Mouse (Mus musculus): ENCODE measurements around the gene Mast3. TPM values are rescaled to one million over a fixed set of nuclear protein-coding genes. Genes with fewer than 3 reads are reported as not detected.

Gene Mast3
- polyA plus RNA-seq, 1 experiment = 31.7 TPM

- Histone ChIP-seq H3K27me3 (ENCODE audit: control insufficient read depth, insufficient read depth, insufficient read length) (no peaks in the 10 kb centered on the region), H3K4me3 (peak overlapping the region; percentile 2), H3K79me2 (ENCODE audit: control insufficient read depth, insufficient read depth) (no peaks in the 10 kb centered on the region), H3ac (ENCODE audit: control insufficient read depth, insufficient read length) (no peak overlapping the region), H3K4me2 (ENCODE audit: low read depth) (peak overlapping the region; percentile 74), H3K36me3 (ENCODE audit: control insufficient read depth, insufficient read depth) (no peaks in the 10 kb centered on the region)
- TF ChIP-seq POLR2A (IDR thresholded peaks at IDR 0.05; ENCODE audit: insufficient read length, low read depth) (no peak), SRF (IDR thresholded peaks at IDR 0.05; ENCODE audit: control insufficient read depth, insufficient read length, low read depth) (no peak), TCF12 (IDR thresholded peaks at IDR 0.05; ENCODE audit: insufficient read depth, poor library complexity, severe bottlenecking) (no peak), REST (IDR thresholded peaks at IDR 0.05; ENCODE audit: insufficient read depth, insufficient read length) (no peak), MYOD1 (IDR thresholded peaks at IDR 0.05; ENCODE audit: control insufficient read depth in 1 of 3, insufficient read length in 2 of 3, low read depth in 2 of 3) (no peak), USF1 (IDR thresholded peaks at IDR 0.05; ENCODE audit: low read depth) (no peak), MYOG (IDR thresholded peaks at IDR 0.05; ENCODE audit: control insufficient read depth in 1 of 3, insufficient read depth in 1 of 3, insufficient read length in 2 of 3, low read depth in 2 of 3) (no peak), CEBPB (IDR thresholded peaks at IDR 0.05; ENCODE audit: insufficient read depth, poor library complexity, severe bottlenecking) (no peak), TCF3 (IDR thresholded peaks at IDR 0.05; ENCODE audit: insufficient read length, low read depth) (no peak), E2F4 (IDR thresholded peaks at IDR 0.05; ENCODE audit: insufficient read depth) (no peak), POLR2AphosphoS2 (IDR thresholded peaks at IDR 0.05; ENCODE audit: insufficient read length, low read depth) (no peak), MAX (IDR thresholded peaks at IDR 0.05; ENCODE audit: low read depth) (no peak)
These were observed 7.2 kb upstream of the Mast3 start for GRCm38 (mm10) chr8:70812055-70812454.

DNA sequence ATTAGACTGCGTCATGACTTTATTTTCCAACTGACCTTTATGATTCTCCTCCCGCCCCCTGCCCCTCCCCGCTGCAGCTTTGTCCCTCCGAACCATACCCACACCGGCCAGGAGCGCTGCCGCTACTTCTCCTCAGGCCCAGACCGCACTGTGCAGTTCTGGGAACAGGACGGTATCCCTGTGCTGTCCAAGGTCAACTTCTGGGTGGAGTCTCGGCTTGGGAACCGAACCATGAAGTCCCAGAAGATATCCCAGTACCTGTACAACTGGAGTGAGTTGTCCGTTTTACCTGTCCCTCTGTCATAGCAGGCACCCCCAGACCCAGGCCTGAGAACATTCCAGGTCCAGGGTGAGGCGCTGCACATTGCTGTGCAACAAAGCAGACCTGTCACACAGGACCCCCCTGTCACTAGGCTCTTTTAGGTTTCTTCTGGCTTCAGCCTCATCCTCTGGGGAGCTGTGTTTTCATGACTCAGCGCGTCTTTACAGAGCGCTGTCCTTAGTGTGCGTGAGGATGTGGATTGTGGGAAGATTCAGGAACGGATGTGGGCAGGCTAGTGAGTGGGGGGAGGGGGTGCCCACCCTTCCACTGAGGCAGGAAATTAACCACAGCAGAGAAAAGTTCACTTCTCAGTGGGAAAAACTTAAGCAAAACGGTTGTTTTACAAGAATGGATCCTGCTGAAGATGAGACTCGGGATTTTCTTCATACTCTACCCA lies 6.3 kb upstream of the Mast3 start:
- peak overlapping the region; percentile 74 for H3K4me2 ChIP-seq (ENCODE audit: low read depth)
- H3ac ChIP-seq (ENCODE audit: control insufficient read depth, insufficient read length) = no peak overlapping the region
- TF ChIP-seq REST (IDR thresholded peaks at IDR 0.05; ENCODE audit: insufficient read depth, insufficient read length) (no peak), POLR2AphosphoS2 (IDR thresholded peaks at IDR 0.05; ENCODE audit: insufficient read length, low read depth) (no peak), CEBPB (IDR thresholded peaks at IDR 0.05; ENCODE audit: insufficient read depth, poor library complexity, severe bottlenecking) (no peak), MYOD1 (IDR thresholded peaks at IDR 0.05; ENCODE audit: control insufficient read depth in 1 of 3, insufficient read length in 2 of 3, low read depth in 2 of 3) (no peak), E2F4 (IDR thresholded peaks at IDR 0.05; ENCODE audit: insufficient read depth) (no peak), MAX (IDR thresholded peaks at IDR 0.05; ENCODE audit: low read depth) (no peak), SRF (IDR thresholded peaks at IDR 0.05; ENCODE audit: control insufficient read depth, insufficient read length, low read depth) (no peak), MYOG (IDR thresholded peaks at IDR 0.05; ENCODE audit: control insufficient read depth in 1 of 3, insufficient read depth in 1 of 3, insufficient read length in 2 of 3, low read depth in 2 of 3) (no peak), TCF12 (IDR thresholded peaks at IDR 0.05; ENCODE audit: insufficient read depth, poor library complexity, severe bottlenecking) (no peak)
- no peaks in the 10 kb centered on the region for H3K36me3 ChIP-seq (ENCODE audit: control insufficient read depth, insufficient read depth)
- H3K4me3 ChIP-seq = peak overlapping the region; percentile 2
- H3K79me2 ChIP-seq (ENCODE audit: control insufficient read depth, insufficient read depth) = no peaks in the 10 kb centered on the region
- no peaks in the 10 kb centered on the region for H3K27me3 ChIP-seq (ENCODE audit: control insufficient read depth, insufficient read depth, insufficient read length)

GRCm38 (mm10) chr8:70808955-70809701 lies 4.3 kb upstream of the Mast3 start:
- H3K27me3 ChIP-seq (ENCODE audit: control insufficient read depth, insufficient read depth, insufficient read length) = no peaks in the 10 kb centered on the region
- H3K36me3 ChIP-seq (ENCODE audit: control insufficient read depth, insufficient read depth) = no peaks in the 10 kb centered on the region
- no peaks in the 10 kb centered on the region for H3K79me2 ChIP-seq (ENCODE audit: control insufficient read depth, insufficient read depth)
- no peak for TF ChIP-seq SRF (IDR thresholded peaks at IDR 0.05; ENCODE audit: control insufficient read depth, insufficient read length, low read depth)
- no peak for TF ChIP-seq POLR2AphosphoS2 (IDR thresholded peaks at IDR 0.05; ENCODE audit: insufficient read length, low read depth)
- TF ChIP-seq POLR2A (IDR thresholded peaks at IDR 0.05; ENCODE audit: insufficient read length, low read depth) = no peak
- no peak for TF ChIP-seq TCF3 (IDR thresholded peaks at IDR 0.05; ENCODE audit: insufficient read length, low read depth)
- no peak for TF ChIP-seq TCF12 (IDR thresholded peaks at IDR 0.05; ENCODE audit: insufficient read depth, poor library complexity, severe bottlenecking)
- no peak for TF ChIP-seq USF1 (IDR thresholded peaks at IDR 0.05; ENCODE audit: low read depth)
- no peak overlapping the region for H3ac ChIP-seq (ENCODE audit: control insufficient read depth, insufficient read length)
- H3K4me2 ChIP-seq (ENCODE audit: low read depth) = no peak overlapping the region
- no peak overlapping the region for H3K4me3 ChIP-seq

DNA sequence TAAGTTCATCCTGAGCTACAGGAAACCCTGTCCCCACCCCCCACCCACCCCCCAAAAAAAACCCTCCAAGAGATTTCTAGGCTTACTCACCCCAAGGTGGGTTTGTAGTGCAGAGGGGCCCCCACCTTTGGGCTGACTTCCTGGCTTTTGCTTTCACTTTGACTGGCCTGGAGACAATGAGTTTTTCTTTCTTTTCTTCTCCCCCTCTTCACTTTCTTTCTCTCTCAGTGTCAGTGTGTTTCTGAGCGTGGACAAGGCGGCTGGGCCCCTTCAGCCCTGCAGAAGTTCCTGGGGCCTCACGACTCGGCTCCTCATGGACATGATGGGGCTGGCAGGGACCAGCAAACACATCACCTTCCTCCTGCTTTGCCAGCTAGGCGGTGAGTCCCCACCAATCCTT lies 3.4 kb upstream of the Mast3 start, which contains the start of gene Il12rb1:
Il12rb1 (plus strand) TSS at position 211 of the 400 bp plus-strand sequence.
- Histone ChIP-seq H3K79me2 (ENCODE audit: control insufficient read depth, insufficient read depth) (no peaks in the 10 kb centered on the region), H3K4me2 (ENCODE audit: low read depth) (no peak within 1 kb of the TSS), H3K36me3 (ENCODE audit: control insufficient read depth, insufficient read depth) (no peaks in the 10 kb centered on the region), H3ac (ENCODE audit: control insufficient read depth, insufficient read length) (no peak within 1 kb of the TSS), H3K27me3 (ENCODE audit: control insufficient read depth, insufficient read depth, insufficient read length) (no peaks in the 10 kb centered on the region), H3K4me3 (no peak within 1 kb of the TSS)
- TF ChIP-seq TCF12 (IDR thresholded peaks at IDR 0.05; ENCODE audit: insufficient read depth, poor library complexity, severe bottlenecking) (no peak), USF1 (IDR thresholded peaks at IDR 0.05; ENCODE audit: low read depth) (no peak), POLR2A (IDR thresholded peaks at IDR 0.05; ENCODE audit: insufficient read length, low read depth) (no peak), POLR2AphosphoS2 (IDR thresholded peaks at IDR 0.05; ENCODE audit: insufficient read length, low read depth) (no peak), E2F4 (IDR thresholded peaks at IDR 0.05; ENCODE audit: insufficient read depth) (no peak), TCF3 (IDR thresholded peaks at IDR 0.05; ENCODE audit: insufficient read length, low read depth) (no peak), MAX (IDR thresholded peaks at IDR 0.05; ENCODE audit: low read depth) (no peak)

Data from myocyte (in vitro differentiated cells).